Mouse (Mus musculus): ENCODE results near the gene Copz2. TPM values are rescaled to one million over a fixed set of nuclear protein-coding genes. Genes with fewer than 3 reads are reported as not detected.
"Not testable (repeated sequence)": the region's sequence is repeated elsewhere in the genome, so short reads cannot be mapped to it uniquely, and the experiment has no call there.

The Copz2 gene
- not detected for polyA plus RNA-seq (2017; shearing (Covaris generic))

GRCm38 (mm10) chr11:96849681-96850467, at the start of gene Copz2:
Gene Copz2 (plus strand): TSS chr11:96849870.
- ATAC-seq: no peak

- ATAC-seq: no peak
These were observed 44.1 kb upstream of the Copz2 start for GRCm38 (mm10) chr11:96805606-96806005.

- no peak for ATAC-seq
These were observed 41.6 kb upstream of the Copz2 start for GRCm38 (mm10) chr11:96808066-96808465.

- no peak for ATAC-seq
These were observed 40.0 kb upstream of the Copz2 start for GRCm38 (mm10) chr11:96809562-96810235.

- not testable (repeated sequence) for ATAC-seq
These were observed 38.5 kb upstream of the Copz2 start for GRCm38 (mm10) chr11:96811188-96811587.

GRCm38 (mm10) chr11:96813455-96813854, 36.2 kb upstream of the Copz2 start:
- no peak for ATAC-seq

- no peak for ATAC-seq
These were observed 35.8 kb upstream of the Copz2 start for GRCm38 (mm10) chr11:96813920-96814319.

- ATAC-seq: no peak
These were observed 35.2 kb upstream of the Copz2 start for GRCm38 (mm10) chr11:96814443-96814842.

GRCm38 (mm10) chr11:96815895-96816294, 33.8 kb upstream of the Copz2 start:
- ATAC-seq: no peak

- ATAC-seq: no peak
These were observed 33.2 kb upstream of the Copz2 start for GRCm38 (mm10) chr11:96816494-96816893.

GRCm38 (mm10) chr11:96816979-96817378, 32.7 kb upstream of the Copz2 start:
- ATAC-seq: no peak

- ATAC-seq: no peak
These were observed 31.5 kb upstream of the Copz2 start for GRCm38 (mm10) chr11:96818128-96818710.

- ATAC-seq: no peak
These were observed 27.7 kb upstream of the Copz2 start for GRCm38 (mm10) chr11:96821956-96822355.

- ATAC-seq: peak; percentile 27
These were observed 26.8 kb upstream of the Copz2 start for GRCm38 (mm10) chr11:96822675-96823470.

GRCm38 (mm10) chr11:96823471-96823837, 26.2 kb upstream of the Copz2 start:
- ATAC-seq: no peak

- peak; percentile 98 for ATAC-seq
These were observed 25.5 kb upstream of the Copz2 start for GRCm38 (mm10) chr11:96823880-96824782.

- ATAC-seq: no peak
These were observed 24.7 kb upstream of the Copz2 start for GRCm38 (mm10) chr11:96824783-96825495.

- ATAC-seq: no peak
These were observed 23.2 kb upstream of the Copz2 start for GRCm38 (mm10) chr11:96826481-96826880.

GRCm38 (mm10) chr11:96827062-96827581, 22.5 kb upstream of the Copz2 start:
- ATAC-seq: no peak

- ATAC-seq: no peak
These were observed 21.8 kb upstream of the Copz2 start for GRCm38 (mm10) chr11:96827917-96828316.

GRCm38 (mm10) chr11:96828881-96829280, 20.8 kb upstream of the Copz2 start:
- ATAC-seq: no peak

All from inflammation-experienced regulatory T-cells, adult 6 months (primary cell).